Mouse (Mus musculus): ENCODE data around the gene Procr. TPM values are rescaled to one million over a fixed set of nuclear protein-coding genes. Genes with fewer than 3 reads are reported as not detected.

The Procr gene
- 0.29 TPM for polyA plus RNA-seq (2014; fragmentation: Illumina TruSeq; extraction: RNeasy Lipid Tissue Mini Kit (QIAGEN cat#74804); ENCODE audit: low read depth, low replicate concordance)

DNA sequence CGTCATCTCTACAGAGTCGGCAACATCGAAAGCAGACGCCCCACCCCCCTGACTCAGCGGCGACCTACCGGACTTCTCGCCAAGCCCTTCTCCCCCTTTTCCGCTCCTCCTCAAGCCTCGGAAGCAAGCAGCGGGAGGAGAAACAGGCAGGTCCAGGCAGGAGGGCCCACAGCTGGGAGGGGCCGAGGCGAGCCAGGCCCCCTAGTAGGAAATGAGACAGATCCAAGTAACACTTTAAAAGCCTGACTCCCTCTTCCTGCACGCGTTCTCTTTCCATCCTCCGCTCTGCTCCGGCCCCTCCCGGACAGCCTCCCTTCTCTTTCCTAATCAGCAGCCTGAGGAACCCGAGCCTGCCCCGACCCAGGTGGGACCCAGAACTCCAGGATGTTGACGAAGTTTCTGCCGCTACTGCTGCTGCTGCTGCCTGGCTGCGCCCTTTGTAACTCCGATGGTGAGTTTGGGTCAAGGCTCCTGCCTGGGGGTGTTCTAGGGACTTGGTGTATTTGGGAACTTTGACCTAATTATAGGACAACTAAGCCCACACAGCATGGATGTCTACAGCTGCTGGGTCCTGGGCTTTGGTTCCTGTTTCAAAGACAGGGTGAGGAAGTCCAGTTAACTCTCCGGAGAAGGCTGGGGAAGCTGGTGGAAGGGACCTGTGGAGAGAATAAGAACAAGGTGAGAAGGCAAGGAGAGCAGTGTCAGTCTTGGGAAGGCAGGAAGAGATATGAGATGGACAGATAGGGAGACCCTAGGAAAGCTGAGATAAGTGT is at the start of gene Procr:
TSS of gene Procr (plus strand) at position 104 of the 773 bp plus-strand sequence.

DNA sequence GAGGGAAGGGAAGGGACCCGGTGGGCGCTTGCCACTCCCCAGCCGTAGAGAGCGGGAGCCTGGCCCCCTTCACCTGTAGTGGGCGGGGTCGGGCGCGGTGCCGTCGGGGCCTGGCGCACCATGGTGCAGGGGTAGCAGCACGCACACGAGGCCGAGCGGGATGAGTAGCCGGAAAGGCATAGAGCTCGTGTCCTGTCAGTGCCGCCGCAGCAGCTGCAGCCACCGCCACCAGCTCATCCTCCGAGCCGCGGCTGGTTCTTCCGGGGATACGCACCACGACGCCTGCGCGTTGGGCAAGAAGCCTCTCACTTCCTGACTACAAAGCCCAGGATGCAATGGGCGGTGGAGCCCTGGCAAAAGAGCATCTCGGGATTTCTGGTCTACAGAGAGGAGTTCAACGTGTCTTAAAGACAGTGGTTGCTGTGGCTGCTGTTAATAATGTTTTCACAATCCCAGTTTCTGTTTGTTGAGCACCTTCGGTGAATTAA is 21.7 kb upstream of the Procr start, which contains the start of gene Edem2:
TSS of gene Edem2 (minus strand) at position 318 of the 488 bp plus-strand sequence.

GRCm38 (mm10) chr2:155735766-155736165 is 15.2 kb upstream of the Procr start, which contains the start of gene Gm17581:
TSS of gene Gm17581 (minus strand) at chr2:155735866.

GRCm38 (mm10) chr2:155774927-155775684 is 24.2 kb downstream of the Procr start, which contains the start of gene Mmp24:
TSS of gene Mmp24 (plus strand) at chr2:155775342.

Other genes with a start within 250 kb of the Procr start
- 27.1 TPM for gene Acss2, start 233.2 kb upstream of the Procr start, polyA plus RNA-seq (2014; fragmentation: Illumina TruSeq; extraction: RNeasy Lipid Tissue Mini Kit (QIAGEN cat#74804); ENCODE audit: low read depth, low replicate concordance)
- 1.9 TPM for gene Ggt7, start 232.9 kb upstream of the Procr start, polyA plus RNA-seq (2014; fragmentation: Illumina TruSeq; extraction: RNeasy Lipid Tissue Mini Kit (QIAGEN cat#74804); ENCODE audit: low read depth, low replicate concordance)
- 1.1 TPM for gene Gss, start 158.3 kb upstream of the Procr start, polyA plus RNA-seq (2014; fragmentation: Illumina TruSeq; extraction: RNeasy Lipid Tissue Mini Kit (QIAGEN cat#74804); ENCODE audit: low read depth, low replicate concordance)
- not detected for gene Myh7b, start 139.9 kb upstream of the Procr start, polyA plus RNA-seq (2014; fragmentation: Illumina TruSeq; extraction: RNeasy Lipid Tissue Mini Kit (QIAGEN cat#74804); ENCODE audit: low read depth, low replicate concordance)
- 88.4 TPM for gene Trpc4ap, start 58.7 kb upstream of the Procr start, polyA plus RNA-seq (2014; fragmentation: Illumina TruSeq; extraction: RNeasy Lipid Tissue Mini Kit (QIAGEN cat#74804); ENCODE audit: low read depth, low replicate concordance)
- gene Edem2, start 21.6 kb upstream of the Procr start, polyA plus RNA-seq (2014; fragmentation: Illumina TruSeq; extraction: RNeasy Lipid Tissue Mini Kit (QIAGEN cat#74804); ENCODE audit: low read depth, low replicate concordance): 8.4 TPM
- not detected for gene Gm17581, start 15.3 kb upstream of the Procr start, polyA plus RNA-seq (2014; fragmentation: Illumina TruSeq; extraction: RNeasy Lipid Tissue Mini Kit (QIAGEN cat#74804); ENCODE audit: low read depth, low replicate concordance)
- gene Mmp24, start 24.2 kb downstream of the Procr start, polyA plus RNA-seq (2014; fragmentation: Illumina TruSeq; extraction: RNeasy Lipid Tissue Mini Kit (QIAGEN cat#74804); ENCODE audit: low read depth, low replicate concordance): 0.14 TPM
- 4.8 TPM for gene BC029722, start 68.3 kb downstream of the Procr start, polyA plus RNA-seq (2014; fragmentation: Illumina TruSeq; extraction: RNeasy Lipid Tissue Mini Kit (QIAGEN cat#74804); ENCODE audit: low read depth, low replicate concordance)
- gene Eif6, start 75.8 kb downstream of the Procr start, polyA plus RNA-seq (2014; fragmentation: Illumina TruSeq; extraction: RNeasy Lipid Tissue Mini Kit (QIAGEN cat#74804); ENCODE audit: low read depth, low replicate concordance): 6.4 TPM
- not detected for gene Fam83c, start 83.7 kb downstream of the Procr start, polyA plus RNA-seq (2014; fragmentation: Illumina TruSeq; extraction: RNeasy Lipid Tissue Mini Kit (QIAGEN cat#74804); ENCODE audit: low read depth, low replicate concordance)
- gene Uqcc1, start 179.2 kb downstream of the Procr start, polyA plus RNA-seq (2014; fragmentation: Illumina TruSeq; extraction: RNeasy Lipid Tissue Mini Kit (QIAGEN cat#74804); ENCODE audit: low read depth, low replicate concordance): 71.1 TPM
- not detected for gene Gm15557, start 189.6 kb downstream of the Procr start, polyA plus RNA-seq (2014; fragmentation: Illumina TruSeq; extraction: RNeasy Lipid Tissue Mini Kit (QIAGEN cat#74804); ENCODE audit: low read depth, low replicate concordance)
- not detected for gene Gdf5, start 194.2 kb downstream of the Procr start, polyA plus RNA-seq (2014; fragmentation: Illumina TruSeq; extraction: RNeasy Lipid Tissue Mini Kit (QIAGEN cat#74804); ENCODE audit: low read depth, low replicate concordance)
- 1.7 TPM for gene Cep250, start 205.3 kb downstream of the Procr start, polyA plus RNA-seq (2014; fragmentation: Illumina TruSeq; extraction: RNeasy Lipid Tissue Mini Kit (QIAGEN cat#74804); ENCODE audit: low read depth, low replicate concordance)